Mouse (Mus musculus): ENCODE measurements at regions not wholly inside any gene's neighbourhood (a gene's known extent, or its start where the extent isn't known, plus 50 kb on each side); places are given as distances from the start of the nearest gene placed in this dataset.

DNA sequence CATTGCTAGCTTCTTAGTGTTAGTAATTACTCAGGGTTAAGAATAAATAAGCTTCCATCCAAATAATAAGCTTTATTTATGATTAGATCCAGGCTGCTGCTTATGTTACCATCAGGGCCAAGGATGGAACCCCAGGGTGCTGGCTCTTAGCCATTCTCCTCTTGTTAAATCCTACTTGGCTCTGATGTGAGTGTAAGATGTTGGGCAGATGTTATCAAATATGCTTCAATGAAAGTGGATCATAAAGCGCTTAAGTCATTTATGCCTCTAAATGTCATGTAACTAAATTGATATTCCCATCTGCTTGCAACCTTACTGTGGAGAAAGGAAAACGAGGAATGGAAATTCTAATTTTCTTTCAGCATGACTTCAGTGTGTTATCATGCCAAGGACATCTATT is 426.4 kb upstream of the Lrrc4c start:
- peak; percentile 21 for DNase-seq (ENCODE audit: low read depth, low spot score)

DNA sequence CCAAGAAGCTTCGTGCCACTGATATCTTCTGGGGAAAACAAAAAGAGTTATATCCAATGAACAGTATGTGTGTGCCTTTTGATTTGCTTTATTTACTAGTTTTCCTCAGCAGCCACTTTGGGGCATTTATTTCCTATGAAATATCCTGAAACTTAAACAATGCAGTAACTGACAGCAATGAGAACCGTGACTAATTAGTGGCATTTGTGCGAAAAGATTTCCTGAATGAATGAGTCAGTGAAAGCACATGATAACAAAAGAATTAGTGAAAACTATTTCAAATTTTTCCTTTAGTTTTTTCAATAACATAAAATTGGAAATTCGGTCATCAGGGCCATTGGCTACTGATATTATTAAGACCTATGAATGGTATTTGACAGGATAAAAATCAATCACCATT is 412.9 kb upstream of the Lrrc4c start:
- no peak for DNase-seq (ENCODE audit: low read depth, low spot score)

DNA sequence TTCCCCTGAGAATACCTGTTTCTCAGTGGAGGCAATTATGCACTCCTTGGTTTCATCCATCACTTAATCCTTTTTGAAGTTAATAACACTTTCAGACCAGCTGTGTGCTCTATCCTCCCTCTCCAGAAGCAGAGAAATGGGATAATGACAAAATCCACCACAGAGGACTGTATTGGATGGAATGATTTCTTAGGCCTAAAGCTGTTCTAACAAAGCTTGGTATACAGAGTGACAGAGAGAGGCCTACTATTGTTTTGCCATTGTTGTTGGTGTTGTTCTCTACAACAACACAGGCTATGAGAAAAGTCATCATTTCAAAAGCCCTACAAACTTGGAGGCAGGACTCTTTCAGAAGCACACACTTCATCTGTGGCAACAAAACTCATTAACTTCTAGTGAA is 408.2 kb upstream of the Lrrc4c start:
- no peak for DNase-seq (ENCODE audit: low read depth, low spot score)

DNA sequence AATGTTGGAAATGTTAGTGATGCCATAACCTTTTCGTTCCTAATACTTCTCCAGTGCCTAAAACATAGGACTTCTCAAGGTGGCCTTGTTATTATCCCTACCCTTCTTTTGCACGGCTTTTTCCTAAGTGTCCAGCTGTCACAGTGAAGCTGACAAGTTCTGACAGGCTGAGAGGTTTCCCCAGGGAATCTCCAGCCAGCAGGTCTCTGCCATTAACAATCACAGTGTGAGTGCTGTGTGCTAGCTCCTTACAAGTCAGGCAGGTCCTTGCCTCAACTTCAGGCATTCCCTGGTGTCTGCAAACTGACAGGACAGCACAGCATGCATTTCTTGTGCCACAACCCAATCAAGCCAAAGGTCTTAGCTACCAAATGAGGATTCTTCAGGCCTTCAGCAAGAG is 407.8 kb upstream of the Lrrc4c start:
- DNase-seq (ENCODE audit: low read depth, low spot score): no peak
